Mouse (Mus musculus) common myeloid progenitor, adult 5-6 weeks (primary cell): ENCODE data around the gene Polr1e. TPM values are rescaled to one million over a fixed set of nuclear protein-coding genes. Genes with fewer than 3 reads are reported as not detected.
"Not testable (repeated sequence)": the region's sequence is repeated elsewhere in the genome, so short reads cannot be mapped to it uniquely, and the experiment has no call there.

Experiments
- ATAC-seq: replicated peaks from 2 replicates; pipeline ENCODE4 v1.8.0; 2016; ENCODE audit warnings: low read depth, mild to moderate bottlenecking, moderate TSS enrichment, inconsistent platforms; ENCODE audit not compliant: poor library complexity, severe bottlenecking
- total RNA-seq: library from RNA; stranded (forward); fragments of 200-1000, 187-1606 nt; gene quantifications from 2 replicates; pipeline ENCODE4 v1.2.3, GENCODE M21; 2017

The Polr1e gene
- total RNA-seq, 1 experiment from 2014 or later: 66.8 TPM

- ATAC-seq: no peak
Measured at GRCm38 (mm10) chr4:44998071-44998470, 20.3 kb upstream of the Polr1e start.

- no peak for ATAC-seq
Measured at GRCm38 (mm10) chr4:45000001-45000400, 18.4 kb upstream of the Polr1e start.

GRCm38 (mm10) chr4:45005452-45005851 lies 12.9 kb upstream of the Polr1e start:
- ATAC-seq: no peak

- ATAC-seq: no peak
Measured at GRCm38 (mm10) chr4:45010806-45011415, 7.5 kb upstream of the Polr1e start.

- peak; percentile 7 for ATAC-seq
Measured at GRCm38 (mm10) chr4:45011581-45012104, 6.7 kb upstream of the Polr1e start.

GRCm38 (mm10) chr4:45012105-45012975 lies 6.0 kb upstream of the Polr1e start, which contains the start of gene Zbtb5:
Gene Zbtb5, minus strand, starts transcription at chr4:45012412.
- ATAC-seq: peak; percentile 84

GRCm38 (mm10) chr4:45013031-45013431 lies 5.4 kb upstream of the Polr1e start:
- peak; percentile 41 for ATAC-seq

- no peak for ATAC-seq
Measured at GRCm38 (mm10) chr4:45013537-45013936, 4.8 kb upstream of the Polr1e start.

- no peak for ATAC-seq
Measured at GRCm38 (mm10) chr4:45015615-45016014, 2.8 kb upstream of the Polr1e start.

- no peak for ATAC-seq
Measured at GRCm38 (mm10) chr4:45019009-45019408, 626 bp downstream of the Polr1e start.

- no peak for ATAC-seq
Measured at GRCm38 (mm10) chr4:45026459-45026858, 8.1 kb downstream of the Polr1e start.

GRCm38 (mm10) chr4:45032586-45032985 lies 14.2 kb downstream of the Polr1e start:
- ATAC-seq: peak; percentile 68

GRCm38 (mm10) chr4:45034693-45035628 lies 16.6 kb downstream of the Polr1e start:
- ATAC-seq: no peak

- 0 out of 2 replicates have a peak, but pooled peaks have one; percentile 34 for ATAC-seq
Measured at GRCm38 (mm10) chr4:45036048-45036447, 17.7 kb downstream of the Polr1e start.

GRCm38 (mm10) chr4:45036571-45036970 lies 18.2 kb downstream of the Polr1e start:
- ATAC-seq: no peak

- ATAC-seq: no peak
Measured at GRCm38 (mm10) chr4:45037455-45038410, 19.4 kb downstream of the Polr1e start.

GRCm38 (mm10) chr4:45038879-45039278 lies 20.5 kb downstream of the Polr1e start:
- not testable (repeated sequence) for ATAC-seq

- ATAC-seq: not testable (repeated sequence)
Measured at GRCm38 (mm10) chr4:45039546-45039945, 21.2 kb downstream of the Polr1e start.

- no peak for ATAC-seq
Measured at GRCm38 (mm10) chr4:45040795-45041194, 22.4 kb downstream of the Polr1e start.
